ENCODE assay signal across 11 mouse cellular contexts in genomic region chr10:26327691-26328542, GRCm38 (mm10). TPM values are rescaled to one million over a fixed set of nuclear protein-coding genes. Genes with fewer than 3 reads are reported as not detected.
DNase-seq lines count a peak whose midpoint lies in the region; ATAC-seq and TF ChIP-seq lines count a peak whose summit lies in the region.
"Had no signal": no experiment of that assay in that cellular context is flagged by ENCODE, and none has a peak within 500 bp of the region (broad histone marks: within the 10 kb centered on the region; RNA-seq: fewer than 3 reads in every experiment).

No protein-coding gene starts in this region.

- no peak for TF ChIP-seq EP300 in lung, postnatal 0 days (IDR thresholded peaks at IDR 0.05)

- H3K27ac ChIP-seq in forebrain, embryonic 12.5 days: no peak overlapping the region
- H3K27ac ChIP-seq in hindbrain, postnatal 0 days: 0 out of 2 replicates have a peak overlapping the region, but pooled peaks have one; percentile 0
- no peak overlapping the region for H3K27ac ChIP-seq in neural tube, embryonic 15.5 days (replicated peaks)
- no peak overlapping the region for H3K27ac ChIP-seq in lung, postnatal 0 days (ENCODE audit: low read length)
- H3K27ac ChIP-seq: heart, adult 2 months; macrophage had no signal

- H3K4me1 ChIP-seq in forebrain, embryonic 12.5 days: peaks cover 14% of the 10 kb centered on the region
- no peaks in the 10 kb centered on the region for H3K4me1 ChIP-seq in hindbrain, postnatal 0 days (ENCODE audit: insufficient read depth, low read length)
- peaks cover 12% of the 10 kb centered on the region for H3K4me1 ChIP-seq in neural tube, embryonic 15.5 days
- H3K4me1 ChIP-seq in lung, postnatal 0 days (ENCODE audit: insufficient read depth, low read depth, low read length): no peaks in the 10 kb centered on the region

- no peaks in the 10 kb centered on the region for H3K9me3 ChIP-seq in forebrain, embryonic 12.5 days
- no peaks in the 10 kb centered on the region for H3K9me3 ChIP-seq in hindbrain, postnatal 0 days (ENCODE audit: low read length)
- no peaks in the 10 kb centered on the region for H3K9me3 ChIP-seq in neural tube, embryonic 15.5 days (replicated peaks)
- H3K9me3 ChIP-seq in lung, postnatal 0 days (ENCODE audit: low read length): no peaks in the 10 kb centered on the region

- DNase-seq in left cerebral cortex, postnatal 4 days: peak; percentile 3
- DNase-seq in left cerebral cortex, postnatal 36 days (ENCODE audit: low spot score in 2 of 2): no peak
- DNase-seq in hindbrain, postnatal 0 days (ENCODE audit: low spot score): peak; percentile 48
- DNase-seq in lung, postnatal 0 days (ENCODE audit: low spot score): no peak
- DNase-seq in layer of hippocampus, postnatal 36 days: no peak
- DNase-seq: heart, adult 2 months; thymus, postnatal 4 days had no signal

- ATAC-seq in forebrain, embryonic 12.5 days (ENCODE audit: low FRiP score): peak; percentile 95
- peak; percentile 87 for ATAC-seq in hindbrain, postnatal 0 days
- ATAC-seq in neural tube, embryonic 15.5 days (ENCODE audit: low FRiP score): peak; percentile 67; the same call in 1 of the 2 replicates
- no peak for ATAC-seq in lung, postnatal 0 days
- ATAC-seq in monocyte, adult 5-6 weeks (replicated peaks; ENCODE audit: insufficient number of reproducible peaks, low FRiP score, low TSS enrichment, poor library complexity, severe bottlenecking): no peak

- no peak overlapping the region for H3K4me2 ChIP-seq in forebrain, embryonic 12.5 days
- 0 out of 2 replicates have a peak overlapping the region, but pooled peaks have one; percentile 16 for H3K4me2 ChIP-seq in hindbrain, postnatal 0 days (ENCODE audit: low read depth, low read length)
- H3K4me2 ChIP-seq in neural tube, embryonic 15.5 days: peak overlapping the region; percentile 15; the same call in 1 of the 2 replicates
- H3K4me2 ChIP-seq in lung, postnatal 0 days (replicated peaks; ENCODE audit: low read depth, low read length): no peak overlapping the region

- H3K27me3 ChIP-seq in forebrain, embryonic 12.5 days: peaks cover 9% of the 10 kb centered on the region
- H3K27me3 ChIP-seq in hindbrain, postnatal 0 days (ENCODE audit: insufficient read depth, low read length): no peaks in the 10 kb centered on the region
- H3K27me3 ChIP-seq in neural tube, embryonic 15.5 days (replicated peaks): no peaks in the 10 kb centered on the region
- no peaks in the 10 kb centered on the region for H3K27me3 ChIP-seq in lung, postnatal 0 days (replicated peaks; ENCODE audit: insufficient read depth, low read length)

- TF ChIP-seq CTCF in hindbrain, postnatal 0 days (IDR thresholded peaks at IDR 0.05; ENCODE audit: low read depth): no peak
- TF ChIP-seq CTCF in lung, postnatal 0 days (IDR thresholded peaks at IDR 0.05): no peak

- H3K36me3 ChIP-seq in forebrain, embryonic 12.5 days (replicated peaks): peaks cover 29% of the 10 kb centered on the region
- H3K36me3 ChIP-seq in hindbrain, postnatal 0 days (ENCODE audit: insufficient read depth, low read length): peaks cover 9% of the 10 kb centered on the region; the same call in 1 of the 2 replicates
- peaks cover 12% of the 10 kb centered on the region; the same call in 1 of the 2 replicates for H3K36me3 ChIP-seq in neural tube, embryonic 15.5 days
- H3K36me3 ChIP-seq in lung, postnatal 0 days (ENCODE audit: insufficient read depth, low read length): peaks cover 21% of the 10 kb centered on the region; the same call in 1 of the 2 replicates

- intact Hi-C loops in left cerebral cortex, postnatal 4 days (cut with DNase I): no loop called here
- intact Hi-C loops in left cerebral cortex, postnatal 36 days (cut with DNase I): no loop called here

- 12% methylated on average over 17 of the region's 17 CpGs for WGBS in forebrain, embryonic 12.5 days
- WGBS in hindbrain, postnatal 0 days: 20% methylated on average over 17 of the region's 17 CpGs
- WGBS in neural tube, embryonic 15.5 days: 27% methylated on average over 17 of the region's 17 CpGs
- 83% methylated on average over 17 of the region's 17 CpGs for WGBS in lung, postnatal 0 days

- H3K9ac ChIP-seq in forebrain, embryonic 12.5 days: no peak overlapping the region
- H3K9ac ChIP-seq in hindbrain, postnatal 0 days (replicated peaks; ENCODE audit: low read length): no peak overlapping the region
- no peak overlapping the region for H3K9ac ChIP-seq in neural tube, embryonic 15.5 days (replicated peaks)
- H3K9ac ChIP-seq in lung, postnatal 0 days (replicated peaks; ENCODE audit: low read depth): no peak overlapping the region

- no peak overlapping the region for H3K4me3 ChIP-seq in forebrain, embryonic 12.5 days (replicated peaks)
- H3K4me3 ChIP-seq in hindbrain, postnatal 0 days (ENCODE audit: low read length): no peak overlapping the region
- no peak overlapping the region for H3K4me3 ChIP-seq in neural tube, embryonic 15.5 days (replicated peaks)
- no peak overlapping the region for H3K4me3 ChIP-seq in lung, postnatal 0 days (ENCODE audit: low read depth, low read length)
- H3K4me3 ChIP-seq: heart, adult 2 months had no signal

RNA-seq across cellular contexts. Expression of gene L3mbtl3, which starts 47.9 kb away (rescaled TPM):
- 10 to 100 TPM; 63.6 to 75.6 TPM for total RNA-seq in left cerebral cortex, postnatal 4 days (2021)
- total RNA-seq in left cerebral cortex, postnatal 36 days (2021): 10 to 100 TPM; 27.1 to 27.7 TPM
- polyA plus RNA-seq in forebrain, embryonic 12.5 days (2016; fragmentation: Nextera tagmentation; extraction: Ambion mirVana): 22.3 and 24.7 TPM in 2 replicates
- total RNA-seq in hindbrain, postnatal 0 days (2014; rRNA removed): 26.4 and 31.4 TPM in 2 replicates
- polyA plus RNA-seq in hindbrain, postnatal 0 days (2015; fragmentation: Nextera tagmentation; extraction: Ambion mirVana): 13.7 and 15.7 TPM in 2 replicates
- 18.8 and 21.1 TPM in 2 replicates for polyA plus RNA-seq in neural tube, embryonic 15.5 days (2015; fragmentation: Nextera tagmentation; extraction: Ambion mirVana)
- 11.4 and 12.1 TPM in 2 replicates for polyA plus RNA-seq in lung, postnatal 0 days (2015; fragmentation: Nextera tagmentation; extraction: Ambion mirVana)
- total RNA-seq in monocyte, adult 5-6 weeks (2017): 18.8 to 28.8 TPM (median 24.9 TPM) in 3 replicates
- total RNA-seq in layer of hippocampus, postnatal 36 days (2021): 10 to 100 TPM; 19.4 to 21.7 TPM

Comparison
In these comparisons a context has a peak if more than half of its experiments do, and no peak if none do; other contexts are left out.
1. DNase-seq: peak in left cerebral cortex, postnatal 4 days (single experiment) and hindbrain, postnatal 0 days (single experiment); none in left cerebral cortex, postnatal 36 days (0 of 2), lung, postnatal 0 days (single experiment) and layer of hippocampus, postnatal 36 days (0 of 2).
2. ATAC-seq: peak in forebrain, embryonic 12.5 days (single experiment), hindbrain, postnatal 0 days (single experiment) and neural tube, embryonic 15.5 days (single experiment); none in lung, postnatal 0 days (single experiment) and monocyte, adult 5-6 weeks (single experiment).
3. H3K4me2 ChIP-seq: peak in hindbrain, postnatal 0 days (single experiment) and neural tube, embryonic 15.5 days (single experiment); none in forebrain, embryonic 12.5 days (single experiment) and lung, postnatal 0 days (single experiment).